Mouse (Mus musculus): ENCODE measurements around the gene Rnf13.

DNA sequence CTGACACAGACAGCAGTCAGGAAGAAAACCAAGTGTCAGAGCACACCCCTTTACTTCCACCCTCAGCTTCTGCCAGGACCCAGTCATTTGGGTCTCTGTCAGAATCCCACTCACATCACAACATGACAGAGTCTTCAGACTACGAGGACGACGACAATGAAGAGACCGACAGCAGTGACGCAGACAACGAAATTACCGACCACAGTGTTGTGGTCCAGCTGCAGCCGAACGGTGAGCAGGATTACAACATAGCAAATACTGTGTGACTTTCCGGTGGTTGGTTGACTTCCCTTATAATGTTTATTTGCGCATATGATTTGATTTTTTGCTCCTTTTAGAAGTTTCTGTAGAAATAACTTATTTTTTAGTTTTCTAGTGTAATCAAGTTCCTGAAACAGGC, 97.7 kb downstream of the Rnf13 start:
- TF ChIP-seq CTCF (IDR thresholded peaks at IDR 0.05; ENCODE audit: low read depth, low read length) (no peak), POLR2A (IDR thresholded peaks at IDR 0.05; ENCODE audit: insufficient read depth, low read length) (no peak)

Data from ES-Bruce4 (cell line).